Mouse (Mus musculus): Measurements from ENCODE around the gene Mthfd1l. TPM values are rescaled to one million over a fixed set of nuclear protein-coding genes. Genes with fewer than 3 reads are reported as not detected.
A peak's percentile ranks its signal among the peaks of the same experiment; 100 is the strongest.
"Not testable (repeated sequence)": the region's sequence is repeated elsewhere in the genome, so short reads cannot be mapped to it uniquely, and the experiment has no call there.

The Mthfd1l gene
- polyA plus RNA-seq, 1 experiment from 2014 or later = 14.2 TPM

DNA sequence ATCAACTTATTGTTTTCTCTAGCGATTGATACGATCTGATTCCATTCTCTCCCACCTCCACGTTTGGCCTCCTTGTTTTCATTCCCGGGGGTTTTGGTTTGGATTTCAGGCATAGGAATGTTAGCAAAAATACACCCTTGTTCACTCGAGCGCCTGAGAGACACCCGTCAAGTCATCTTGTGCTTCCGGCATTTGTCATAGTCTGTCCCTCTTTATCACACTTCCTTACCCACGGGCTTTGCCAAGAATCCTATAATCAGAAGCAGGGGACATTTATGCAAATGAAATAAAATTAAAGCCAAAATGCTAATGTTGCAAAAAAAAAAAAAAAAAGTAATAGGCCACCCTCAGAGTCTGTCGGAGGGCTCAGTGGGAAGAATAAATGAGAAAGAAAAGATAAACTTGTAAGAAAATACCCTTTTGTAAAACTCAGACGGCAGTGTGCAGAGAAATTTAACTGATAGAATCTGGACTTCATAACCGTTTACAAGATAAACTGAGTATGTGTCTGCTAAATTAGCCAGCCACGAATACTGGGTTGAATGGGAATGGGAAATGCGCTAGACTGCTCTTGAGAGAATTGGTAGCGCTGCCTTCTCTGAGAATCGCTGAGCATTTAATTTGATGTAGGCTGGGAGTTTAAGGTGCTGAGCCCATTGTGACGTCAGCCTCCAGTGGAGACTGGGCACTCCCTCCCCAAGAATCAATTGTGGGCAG is 139.9 kb downstream of the Mthfd1l start:
- WGBS = 40% methylated on average over 17 of the region's 17 CpGs
- H3K27ac ChIP-seq (ENCODE audit: low read length) = peak overlapping the region; percentile 87
- ATAC-seq (ENCODE audit: low read depth) = peak; percentile 8
- H3K4me1 ChIP-seq (replicated peaks; ENCODE audit: control insufficient read depth, insufficient read depth, low read length) = peaks cover 37% of the 10 kb centered on the region
- no peaks in the 10 kb centered on the region for H3K27me3 ChIP-seq (ENCODE audit: control insufficient read depth, insufficient read depth, low read depth, low read length)
- H3K4me3 ChIP-seq (ENCODE audit: low read length) = no peak overlapping the region
- H3K4me2 ChIP-seq (ENCODE audit: low read depth, low read length) = no peak overlapping the region
- no peak overlapping the region for H3K9ac ChIP-seq (ENCODE audit: low read length)
- no peaks in the 10 kb centered on the region for H3K9me3 ChIP-seq (ENCODE audit: control insufficient read depth, low read length)
- no peaks in the 10 kb centered on the region for H3K36me3 ChIP-seq (ENCODE audit: control insufficient read depth, insufficient read depth, low read length)

GRCm38 (mm10) chr10:4113328-4113658 is 140.4 kb downstream of the Mthfd1l start:
- no peak overlapping the region for H3K9ac ChIP-seq (ENCODE audit: low read length)
- WGBS = 85% methylated on average over 5 of the region's 5 CpGs
- ATAC-seq (ENCODE audit: low read depth) = no peak
- H3K27ac ChIP-seq (ENCODE audit: low read length) = peak overlapping the region; percentile 83
- H3K4me2 ChIP-seq (ENCODE audit: low read depth, low read length) = no peak overlapping the region
- no peak overlapping the region for H3K4me3 ChIP-seq (ENCODE audit: low read length)
- H3K27me3 ChIP-seq (ENCODE audit: control insufficient read depth, insufficient read depth, low read depth, low read length) = no peaks in the 10 kb centered on the region
- H3K36me3 ChIP-seq (ENCODE audit: control insufficient read depth, insufficient read depth, low read length) = no peaks in the 10 kb centered on the region
- H3K4me1 ChIP-seq (replicated peaks; ENCODE audit: control insufficient read depth, insufficient read depth, low read length) = peaks cover 39% of the 10 kb centered on the region
- H3K9me3 ChIP-seq (ENCODE audit: control insufficient read depth, low read length) = no peaks in the 10 kb centered on the region

DNA sequence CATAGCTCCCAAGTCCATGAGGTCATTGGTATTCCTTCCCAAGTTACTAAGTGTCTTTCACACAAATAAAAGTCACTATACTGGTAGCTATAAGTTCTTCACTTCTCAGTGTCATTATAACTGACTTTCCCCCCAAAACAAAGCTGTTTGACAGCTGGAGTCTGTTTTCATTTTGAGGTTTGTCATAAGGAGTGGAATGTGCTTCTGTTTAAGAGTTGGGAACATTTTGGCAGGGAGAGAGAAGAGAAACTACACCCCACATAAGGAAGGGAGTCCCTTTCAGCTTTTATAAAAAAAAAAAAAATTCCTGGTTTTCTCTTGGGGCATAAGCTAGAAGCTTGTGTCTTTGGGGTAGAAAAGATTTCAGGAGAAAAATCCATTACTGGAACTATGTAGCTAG is 143.7 kb downstream of the Mthfd1l start:
- H3K4me2 ChIP-seq (ENCODE audit: low read depth, low read length) = peak overlapping the region; percentile 40
- ATAC-seq (ENCODE audit: low read depth) = peak; percentile 38
- peak overlapping the region; percentile 34; the same call in 1 of the 2 replicates for H3K9ac ChIP-seq (ENCODE audit: low read length)
- no peaks in the 10 kb centered on the region for H3K9me3 ChIP-seq (ENCODE audit: control insufficient read depth, low read length)
- H3K27ac ChIP-seq (ENCODE audit: low read length) = peak overlapping the region; percentile 92
- H3K27me3 ChIP-seq (ENCODE audit: control insufficient read depth, insufficient read depth, low read depth, low read length) = no peaks in the 10 kb centered on the region
- H3K4me1 ChIP-seq (replicated peaks; ENCODE audit: control insufficient read depth, insufficient read depth, low read length) = peaks cover 41% of the 10 kb centered on the region
- no peak overlapping the region for H3K4me3 ChIP-seq (ENCODE audit: low read length)
- no peaks in the 10 kb centered on the region for H3K36me3 ChIP-seq (ENCODE audit: control insufficient read depth, insufficient read depth, low read length)

- Histone ChIP-seq H3K9ac (ENCODE audit: low read length) (peak overlapping the region; percentile 34; the same call in 1 of the 2 replicates), H3K27ac (ENCODE audit: low read length) (peak overlapping the region; percentile 92), H3K9me3 (ENCODE audit: control insufficient read depth, low read length) (no peaks in the 10 kb centered on the region), H3K4me2 (ENCODE audit: low read depth, low read length) (peak overlapping the region; percentile 40), H3K4me1 (replicated peaks; ENCODE audit: control insufficient read depth, insufficient read depth, low read length) (peaks cover 36% of the 10 kb centered on the region), H3K36me3 (ENCODE audit: control insufficient read depth, insufficient read depth, low read length) (no peaks in the 10 kb centered on the region), H3K27me3 (ENCODE audit: control insufficient read depth, insufficient read depth, low read depth, low read length) (no peaks in the 10 kb centered on the region), H3K4me3 (ENCODE audit: low read length) (no peak overlapping the region)
- ATAC-seq (ENCODE audit: low read depth) = peak; percentile 73
- WGBS = 13% methylated on average over 7 of the region's 7 CpGs
Observed at GRCm38 (mm10) chr10:4117091-4117490, 144.2 kb downstream of the Mthfd1l start.

DNA sequence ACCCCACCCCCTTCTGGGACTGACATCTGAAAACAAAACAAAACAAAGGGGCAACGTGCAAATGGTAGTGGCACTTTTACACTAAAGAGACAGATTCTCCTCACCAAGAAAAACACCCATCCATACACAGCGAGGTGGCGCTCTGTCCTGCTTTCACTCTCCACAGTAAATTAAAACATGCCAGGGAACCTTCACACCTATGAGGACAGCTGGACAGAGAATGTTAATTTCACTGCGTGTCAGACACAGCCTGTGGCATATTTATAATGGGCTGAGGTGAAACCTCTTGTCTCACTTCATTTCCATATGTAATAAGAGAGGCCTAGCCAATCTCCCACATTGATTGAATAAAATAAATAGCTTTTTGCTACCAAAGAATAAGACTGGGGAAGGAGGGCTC is 146.4 kb downstream of the Mthfd1l start:
- H3K27ac ChIP-seq (ENCODE audit: low read length) = no peak overlapping the region
- no peak overlapping the region for H3K4me3 ChIP-seq (ENCODE audit: low read length)
- H3K9me3 ChIP-seq (ENCODE audit: control insufficient read depth, low read length) = no peaks in the 10 kb centered on the region
- no peak overlapping the region for H3K9ac ChIP-seq (ENCODE audit: low read length)
- no peak for ATAC-seq (ENCODE audit: low read depth)
- WGBS = 79% methylated on average over 4 of the region's 4 CpGs
- H3K4me1 ChIP-seq (replicated peaks; ENCODE audit: control insufficient read depth, insufficient read depth, low read length) = peaks cover 26% of the 10 kb centered on the region
- no peaks in the 10 kb centered on the region for H3K27me3 ChIP-seq (ENCODE audit: control insufficient read depth, insufficient read depth, low read depth, low read length)
- H3K36me3 ChIP-seq (ENCODE audit: control insufficient read depth, insufficient read depth, low read length) = no peaks in the 10 kb centered on the region
- H3K4me2 ChIP-seq (ENCODE audit: low read depth, low read length) = no peak overlapping the region

DNA sequence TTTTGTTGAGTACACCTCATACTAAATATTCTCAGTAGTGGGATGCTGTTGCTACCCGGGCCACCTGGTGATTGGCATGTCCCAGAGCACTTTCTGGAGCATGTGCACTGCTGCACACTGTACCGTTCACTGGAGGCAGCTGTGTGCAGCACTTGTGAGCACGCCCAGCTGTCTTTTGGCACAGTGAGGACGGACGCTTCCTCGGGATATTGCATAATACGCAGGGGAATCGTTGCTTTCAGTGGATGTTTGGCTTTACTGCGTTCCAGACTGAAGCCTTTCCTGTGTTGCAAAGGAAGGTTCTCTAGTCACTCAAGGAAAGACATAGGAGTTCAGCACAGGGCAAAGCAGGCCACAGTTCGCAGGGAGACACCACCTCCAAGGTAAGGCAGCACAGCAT is 147.8 kb downstream of the Mthfd1l start:
- peak; percentile 84 for ATAC-seq (ENCODE audit: low read depth)
- H3K27me3 ChIP-seq (ENCODE audit: control insufficient read depth, insufficient read depth, low read depth, low read length) = no peaks in the 10 kb centered on the region
- H3K4me2 ChIP-seq (ENCODE audit: low read depth, low read length) = no peak overlapping the region
- no peaks in the 10 kb centered on the region for H3K36me3 ChIP-seq (ENCODE audit: control insufficient read depth, insufficient read depth, low read length)
- H3K9ac ChIP-seq (ENCODE audit: low read length) = no peak overlapping the region
- H3K9me3 ChIP-seq (ENCODE audit: control insufficient read depth, low read length) = no peaks in the 10 kb centered on the region
- 39% methylated on average over 10 of the region's 10 CpGs for WGBS
- H3K27ac ChIP-seq (ENCODE audit: low read length) = peak overlapping the region; percentile 84
- H3K4me3 ChIP-seq (ENCODE audit: low read length) = no peak overlapping the region
- H3K4me1 ChIP-seq (replicated peaks; ENCODE audit: control insufficient read depth, insufficient read depth, low read length) = peaks cover 31% of the 10 kb centered on the region

GRCm38 (mm10) chr10:4121197-4121596 is 148.3 kb downstream of the Mthfd1l start:
- Histone ChIP-seq H3K4me2 (ENCODE audit: low read depth, low read length) (no peak overlapping the region), H3K36me3 (ENCODE audit: control insufficient read depth, insufficient read depth, low read length) (no peaks in the 10 kb centered on the region), H3K9ac (ENCODE audit: low read length) (no peak overlapping the region), H3K27ac (ENCODE audit: low read length) (peak overlapping the region; percentile 84), H3K4me1 (replicated peaks; ENCODE audit: control insufficient read depth, insufficient read depth, low read length) (peaks cover 34% of the 10 kb centered on the region), H3K4me3 (ENCODE audit: low read length) (no peak overlapping the region), H3K27me3 (ENCODE audit: control insufficient read depth, insufficient read depth, low read depth, low read length) (no peaks in the 10 kb centered on the region), H3K9me3 (ENCODE audit: control insufficient read depth, low read length) (no peaks in the 10 kb centered on the region)
- WGBS = 48% methylated on average over 1 of the region's 1 CpGs
- ATAC-seq (ENCODE audit: low read depth) = no peak

DNA sequence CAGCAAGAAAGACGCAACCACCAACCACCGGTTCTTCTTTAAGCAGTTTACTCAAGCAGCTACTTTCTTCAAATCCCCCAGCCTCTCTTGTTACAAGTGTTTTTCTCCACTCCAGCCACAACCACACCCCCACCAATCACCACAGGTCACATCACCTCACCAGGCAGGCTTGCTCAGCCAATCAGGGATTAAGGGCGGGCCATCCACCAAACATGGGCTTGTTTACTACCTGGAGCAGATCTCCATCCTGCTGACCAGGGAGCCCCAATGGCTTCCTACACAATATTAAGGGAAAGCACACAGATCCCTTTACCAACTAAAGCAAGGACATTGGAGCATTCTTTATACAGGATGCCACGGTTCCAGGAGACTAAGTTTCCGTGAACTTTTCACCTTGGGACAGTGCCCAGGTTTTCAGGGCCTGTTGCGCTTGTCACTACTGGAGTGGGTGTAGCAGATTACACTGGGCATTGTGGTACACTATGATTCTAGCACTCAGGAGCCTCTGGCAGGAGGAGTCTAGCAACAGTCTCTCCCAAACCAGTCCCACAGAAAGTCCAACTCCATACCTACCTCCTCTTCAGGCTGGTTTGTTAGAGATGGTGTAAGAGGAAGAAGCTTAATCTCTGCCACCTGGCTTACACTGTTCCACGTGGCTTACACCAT is 150.5 kb downstream of the Mthfd1l start:
- peaks cover 23% of the 10 kb centered on the region for H3K4me1 ChIP-seq (replicated peaks; ENCODE audit: control insufficient read depth, insufficient read depth, low read length)
- ATAC-seq (ENCODE audit: low read depth); H3K9me3 ChIP-seq (ENCODE audit: control insufficient read depth, low read length); H3K36me3 ChIP-seq (ENCODE audit: control insufficient read depth, insufficient read depth, low read length); H3K4me3 ChIP-seq (ENCODE audit: low read length); H3K27ac ChIP-seq (ENCODE audit: low read length); H3K4me2 ChIP-seq (ENCODE audit: low read depth, low read length); H3K9ac ChIP-seq (ENCODE audit: low read length); H3K27me3 ChIP-seq (ENCODE audit: control insufficient read depth, insufficient read depth, low read depth, low read length): not testable (repeated sequence)
- 65% methylated on average over 7 of the region's 7 CpGs for WGBS

GRCm38 (mm10) chr10:4124148-4124547 is 151.2 kb downstream of the Mthfd1l start:
- no peaks in the 10 kb centered on the region for H3K27me3 ChIP-seq (ENCODE audit: control insufficient read depth, insufficient read depth, low read depth, low read length)
- no peak overlapping the region for H3K4me3 ChIP-seq (ENCODE audit: low read length)
- no peaks in the 10 kb centered on the region for H3K9me3 ChIP-seq (ENCODE audit: control insufficient read depth, low read length)
- no peak overlapping the region for H3K9ac ChIP-seq (ENCODE audit: low read length)
- peaks cover 28% of the 10 kb centered on the region for H3K4me1 ChIP-seq (replicated peaks; ENCODE audit: control insufficient read depth, insufficient read depth, low read length)
- no peak overlapping the region for H3K4me2 ChIP-seq (ENCODE audit: low read depth, low read length)
- H3K36me3 ChIP-seq (ENCODE audit: control insufficient read depth, insufficient read depth, low read length) = no peaks in the 10 kb centered on the region
- no peak overlapping the region for H3K27ac ChIP-seq (ENCODE audit: low read length)
- WGBS = 72% methylated on average over 1 of the region's 1 CpGs
- ATAC-seq (ENCODE audit: low read depth) = no peak

Measured in lung, embryonic 16.5 days (tissue).